Mouse (Mus musculus) CD4-positive, CD25-positive, alpha-beta regulatory T cell, adult 4 months (primary cell): Measurements from ENCODE around the gene Gfpt2. TPM values are rescaled to one million over a fixed set of nuclear protein-coding genes. Genes with fewer than 3 reads are reported as not detected.

Experiments used
- ATAC-seq: one replicate; pipeline ENCODE4 v1.8.0; 2017
- polyA plus RNA-seq, 2 experiments: library from polyadenylated mRNA; unstranded; fragments of 100-300 nt; shearing (Covaris generic); gene quantifications; one replicate each; pipeline ENCODE4 v1.2.1; 2017

Gene Gfpt2
- polyA plus RNA-seq, 2 experiments from 2014 or later, result 1.9 to 3.2 TPM

- no peak for ATAC-seq
These were observed 47.9 kb downstream of the Gfpt2 start for GRCm38 (mm10) chr11:49841886-49842285.

GRCm38 (mm10) chr11:49842718-49843117 lies 48.7 kb downstream of the Gfpt2 start:
- ATAC-seq, result no peak

GRCm38 (mm10) chr11:49844311-49844710 lies 50.3 kb downstream of the Gfpt2 start:
- ATAC-seq, result no peak

GRCm38 (mm10) chr11:49844969-49845368 lies 51.0 kb downstream of the Gfpt2 start:
- ATAC-seq, result no peak

GRCm38 (mm10) chr11:49845958-49846357 lies 52.0 kb downstream of the Gfpt2 start:
- ATAC-seq, result no peak

- peak; percentile 95 for ATAC-seq
These were observed 52.6 kb downstream of the Gfpt2 start, which contains the start of gene Mapk9 for GRCm38 (mm10) chr11:49846401-49847070. TSS of gene Mapk9 (plus strand) at chr11:49846751.

- ATAC-seq, result peak; percentile 15
These were observed 53.3 kb downstream of the Gfpt2 start for GRCm38 (mm10) chr11:49847071-49847810.

- ATAC-seq, result no peak
These were observed 53.8 kb downstream of the Gfpt2 start for GRCm38 (mm10) chr11:49847811-49848078.

- ATAC-seq, result no peak
These were observed 54.3 kb downstream of the Gfpt2 start for GRCm38 (mm10) chr11:49848080-49848815.

- no peak for ATAC-seq
These were observed 56.4 kb downstream of the Gfpt2 start for GRCm38 (mm10) chr11:49850331-49850730.

GRCm38 (mm10) chr11:49855144-49855543 lies 61.2 kb downstream of the Gfpt2 start:
- peak; percentile 99 for ATAC-seq

- peak; percentile 86 for ATAC-seq
These were observed 67.2 kb downstream of the Gfpt2 start for GRCm38 (mm10) chr11:49861139-49861538.

GRCm38 (mm10) chr11:49863926-49864325 lies 69.9 kb downstream of the Gfpt2 start:
- no peak for ATAC-seq

- ATAC-seq, result no peak
These were observed 73.3 kb downstream of the Gfpt2 start for GRCm38 (mm10) chr11:49867320-49867719.

- ATAC-seq, result peak; percentile 65
These were observed 75.8 kb downstream of the Gfpt2 start for GRCm38 (mm10) chr11:49869762-49870161.

GRCm38 (mm10) chr11:49871914-49872313 lies 77.9 kb downstream of the Gfpt2 start:
- peak; percentile 45 for ATAC-seq

GRCm38 (mm10) chr11:49872779-49873178 lies 78.8 kb downstream of the Gfpt2 start:
- ATAC-seq, result no peak

- no peak for ATAC-seq
These were observed 83.2 kb downstream of the Gfpt2 start for GRCm38 (mm10) chr11:49876948-49877817.

GRCm38 (mm10) chr11:49879950-49880642 lies 86.1 kb downstream of the Gfpt2 start:
- no peak for ATAC-seq

GRCm38 (mm10) chr11:49883394-49883793 lies 89.4 kb downstream of the Gfpt2 start:
- ATAC-seq, result no peak
